Mouse (Mus musculus) limb, embryonic 14.5 days (tissue): Measurements from ENCODE around the gene Tm4sf1. TPM values are rescaled to one million over a fixed set of nuclear protein-coding genes. Genes with fewer than 3 reads are reported as not detected.
A peak's percentile ranks its signal among the peaks of the same experiment; 100 is the strongest.

Experiments
- ATAC-seq: fragments of 200-750 bp; cut with Nextera tagmentation; 2 replicates; pipeline ENCODE4 v1.8.0; 2017; ENCODE audit warnings: low read depth, moderate number of reproducible peaks, moderate TSS enrichment; ENCODE audit not compliant: low FRiP score
- DNase-seq: peaks from one replicate; pipeline ENCODE4 v3.0.0-alpha.2; 2015; ENCODE audit warnings: low spot score
- H3K27ac ChIP-seq: fragments of 300-500 bp; sonication (generic); replicated peaks from 2 replicates; pipeline ENCODE4 v1.5.1; 2014; ENCODE audit warnings: low read depth, mild to moderate bottlenecking, low read length, moderate library complexity, mixed read lengths
- H3K27me3 ChIP-seq: fragments of 300-500 bp; sonication (generic); 2 replicates; pipeline ENCODE4 v1.6.1; 2014; ENCODE audit warnings: low read length, mixed read lengths; ENCODE audit not compliant: control insufficient read depth, insufficient read depth
- H3K36me3 ChIP-seq: fragments of 300-500 bp; sonication (generic); 2 replicates; pipeline ENCODE4 v1.6.1; 2014; ENCODE audit warnings: mild to moderate bottlenecking, low read length, moderate library complexity, mixed read lengths; ENCODE audit not compliant: control insufficient read depth, insufficient read depth
- H3K4me1 ChIP-seq: fragments of 300-500 bp; sonication (generic); 2 replicates; pipeline ENCODE4 v1.6.1; 2014; ENCODE audit warnings: antibody characterized with exemption, low read length, mixed read lengths; ENCODE audit not compliant: control insufficient read depth, insufficient read depth
- H3K4me2 ChIP-seq: fragments of 300-500 bp; sonication (generic); replicated peaks from 2 replicates; pipeline ENCODE4 v1.6.1; 2014; ENCODE audit warnings: low read depth, mild to moderate bottlenecking, low read length, moderate library complexity; ENCODE audit not compliant: severe bottlenecking
- H3K4me3 ChIP-seq: fragments of 300-500 bp; sonication (generic); replicated peaks from 2 replicates; pipeline ENCODE4 v1.5.1; 2014; ENCODE audit warnings: low read length
- H3K9ac ChIP-seq: fragments of 300-500 bp; sonication (generic); 2 replicates; pipeline ENCODE4 v1.6.1; 2014; ENCODE audit warnings: mild to moderate bottlenecking, low read depth, low read length, moderate library complexity; ENCODE audit not compliant: severe bottlenecking
- H3K9me3 ChIP-seq: fragments of 300-500 bp; sonication (generic); 2 replicates; pipeline ENCODE4 v1.6.1; 2016; ENCODE audit warnings: low read length; ENCODE audit not compliant: control insufficient read depth
- POLR2A ChIP-seq: fragments of 200-500 bp; IDR thresholded peaks from 2 replicates; pipeline ENCODE4 v1.8.0; 2012; ENCODE audit warnings: inconsistent platforms, mild to moderate bottlenecking, moderate library complexity, borderline replicate concordance; ENCODE audit not compliant: insufficient read depth, insufficient read length; ENCODE audit errors: extremely low read depth
- WGBS: fragments of 180-500 bp; shearing (Covaris S2); extraction: QIAGEN DNeasy Blood & Tissue Kit; methylation state at CpG from one replicate; pipeline ENCODE4 v1.1.7; 2014; 5-methylcytosine and 5-hydroxymethylcytosine counted together
- polyA plus RNA-seq, 2 experiments: library from polyadenylated mRNA; depleted of rRNA in 1 of 2; stranded (reverse) in 1 of 2; unstranded in 1 of 2; fragments of >200 nt; fragmentation: Nextera tagmentation in 1 of 2; extraction: Ambion mirVana in 1 of 2; gene quantifications; 2 replicates each; pipeline versions ENCODE4 v1.2.1 to v1.2.3; 2012 to 2014

Tm4sf1 gene
- polyA plus RNA-seq, 2 experiments: 57.8 to 98.4 TPM

GRCm38 (mm10) chr3:57335080-57335815 is 33.5 kb upstream of the Tm4sf1 start:
- H3K27me3 ChIP-seq: no peaks in the 10 kb centered on the region
- DNase-seq (peak; percentile 50), ATAC-seq (peak; percentile 55; the same call in 1 of the 2 replicates)
- 0 out of 2 replicates have a peak, but pooled peaks cover 4% of the 10 kb centered on the region for H3K9me3 ChIP-seq
- no peak for TF ChIP-seq POLR2A
- 0 out of 2 replicates have a peak overlapping the region, but pooled peaks have one; percentile 1 for H3K27ac ChIP-seq
- no peak overlapping the region for H3K4me2 ChIP-seq
- no peaks in the 10 kb centered on the region for H3K36me3 ChIP-seq
- no peak overlapping the region for H3K4me3 ChIP-seq
- H3K4me1 ChIP-seq: peaks cover 4% of the 10 kb centered on the region
- WGBS: 84% methylated on average over 3 of the region's 3 CpGs
- H3K9ac ChIP-seq: no peak overlapping the region

GRCm38 (mm10) chr3:57327941-57328340 is 26.2 kb upstream of the Tm4sf1 start:
- no peak overlapping the region for H3K4me2 ChIP-seq
- no peaks in the 10 kb centered on the region for H3K36me3 ChIP-seq
- H3K27ac ChIP-seq: no peak overlapping the region
- DNase-seq: no peak
- no peak overlapping the region for H3K4me3 ChIP-seq
- H3K27me3 ChIP-seq: no peaks in the 10 kb centered on the region
- WGBS: 89% methylated on average over 4 of the region's 6 CpGs
- H3K4me1 ChIP-seq: no peaks in the 10 kb centered on the region
- H3K9ac ChIP-seq: no peak overlapping the region
- no peak for ATAC-seq
- no peak for TF ChIP-seq POLR2A
- H3K9me3 ChIP-seq: 0 out of 2 replicates have a peak, but pooled peaks cover 4% of the 10 kb centered on the region

- DNase-seq (no peak), ATAC-seq (no peak)
- Histone ChIP-seq H3K4me3 (no peak overlapping the region), H3K9me3 (no peaks in the 10 kb centered on the region), H3K4me2 (no peak overlapping the region), H3K36me3 (no peaks in the 10 kb centered on the region), H3K4me1 (peaks cover 10% of the 10 kb centered on the region; the same call in 1 of the 2 replicates), H3K9ac (no peak overlapping the region), H3K27me3 (no peaks in the 10 kb centered on the region), H3K27ac (no peak overlapping the region)
- WGBS: 79% methylated on average over 3 of the region's 3 CpGs
- no peak for TF ChIP-seq POLR2A
Measured at GRCm38 (mm10) chr3:57307076-57307475, 5.3 kb upstream of the Tm4sf1 start.

DNA sequence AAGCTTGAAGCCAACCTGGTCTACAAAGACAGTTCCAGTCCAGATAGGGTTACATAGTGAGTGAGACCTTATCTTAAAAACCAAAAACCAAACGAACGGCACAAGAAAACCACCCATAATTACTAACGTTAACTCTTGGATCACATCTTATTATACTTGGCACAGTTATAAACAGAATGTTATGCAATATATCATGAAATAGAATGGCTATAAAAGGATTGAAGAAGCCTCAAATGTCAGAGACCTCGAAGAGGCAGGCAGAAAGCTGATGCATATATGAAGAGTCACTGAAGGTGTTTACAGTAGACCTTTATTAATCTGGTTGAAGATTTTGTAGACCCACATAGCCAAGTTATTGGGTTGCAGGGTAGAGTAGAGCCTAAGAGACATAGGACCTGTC is 3.8 kb upstream of the Tm4sf1 start:
- Histone ChIP-seq H3K27ac (no peak overlapping the region), H3K4me1 (peaks cover 10% of the 10 kb centered on the region; the same call in 1 of the 2 replicates), H3K9me3 (no peaks in the 10 kb centered on the region), H3K27me3 (no peaks in the 10 kb centered on the region), H3K9ac (no peak overlapping the region), H3K36me3 (no peaks in the 10 kb centered on the region), H3K4me2 (no peak overlapping the region), H3K4me3 (no peak overlapping the region)
- DNase-seq: no peak
- no peak for TF ChIP-seq POLR2A
- 73% methylated on average over 4 of the region's 4 CpGs for WGBS
- ATAC-seq: no peak

GRCm38 (mm10) chr3:57304484-57304883 is 2.7 kb upstream of the Tm4sf1 start:
- DNase-seq: no peak
- 61% methylated on average over 5 of the region's 5 CpGs for WGBS
- no peak for TF ChIP-seq POLR2A
- H3K9ac ChIP-seq: no peak overlapping the region
- no peak overlapping the region for H3K27ac ChIP-seq
- no peaks in the 10 kb centered on the region for H3K27me3 ChIP-seq
- H3K36me3 ChIP-seq: no peaks in the 10 kb centered on the region
- no peaks in the 10 kb centered on the region for H3K9me3 ChIP-seq
- no peak overlapping the region for H3K4me2 ChIP-seq
- H3K4me3 ChIP-seq: no peak overlapping the region
- peaks cover 10% of the 10 kb centered on the region; the same call in 1 of the 2 replicates for H3K4me1 ChIP-seq
- no peak for ATAC-seq

- no peak overlapping the region for H3K4me2 ChIP-seq
- H3K36me3 ChIP-seq: no peaks in the 10 kb centered on the region
- ATAC-seq (no peak), DNase-seq (no peak)
- no peak overlapping the region for H3K9ac ChIP-seq
- peaks cover 10% of the 10 kb centered on the region; the same call in 1 of the 2 replicates for H3K4me1 ChIP-seq
- H3K9me3 ChIP-seq: no peaks in the 10 kb centered on the region
- TF ChIP-seq POLR2A: no peak
- no peak overlapping the region for H3K27ac ChIP-seq
- H3K27me3 ChIP-seq: no peaks in the 10 kb centered on the region
- 61% methylated on average over 4 of the region's 4 CpGs for WGBS
- H3K4me3 ChIP-seq: no peak overlapping the region
Measured at GRCm38 (mm10) chr3:57304050-57304449, 2.3 kb upstream of the Tm4sf1 start.
